Mouse (Mus musculus) liver, embryonic 15.5 days (tissue): Measurements from ENCODE around the gene Slc8b1. TPM values are rescaled to one million over a fixed set of nuclear protein-coding genes. Genes with fewer than 3 reads are reported as not detected.
A peak's percentile ranks its signal among the peaks of the same experiment; 100 is the strongest.
"Not testable (repeated sequence)": the region's sequence is repeated elsewhere in the genome, so short reads cannot be mapped to it uniquely, and the experiment has no call there.

Experiments
- ATAC-seq: fragments of 200-750 bp; cut with Nextera tagmentation; 2 replicates; pipeline ENCODE4 v1.8.0; 2017; ENCODE audit warnings: moderate number of reproducible peaks, mild to moderate bottlenecking, moderate library complexity; ENCODE audit not compliant: insufficient read depth
- H3K27ac ChIP-seq: fragments of 300-500 bp; sonication (generic); replicated peaks from 2 replicates; pipeline ENCODE4 v1.5.1; 2015; ENCODE audit warnings: mild to moderate bottlenecking, inconsistent platforms
- H3K27me3 ChIP-seq: fragments of 300-500 bp; sonication (generic); 2 replicates; pipeline ENCODE4 v1.6.1; 2015; ENCODE audit warnings: mild to moderate bottlenecking, inconsistent platforms
- H3K36me3 ChIP-seq: fragments of 300-500 bp; sonication (generic); replicated peaks from 2 replicates; pipeline ENCODE4 v1.6.1; 2015; ENCODE audit warnings: moderate library complexity, mild to moderate bottlenecking, inconsistent platforms
- H3K4me1 ChIP-seq: fragments of 300-500 bp; sonication (generic); replicated peaks from 2 replicates; pipeline ENCODE4 v1.6.1; 2015; ENCODE audit warnings: inconsistent platforms
- H3K4me2 ChIP-seq: fragments of 300-500 bp; sonication (generic); 2 replicates; pipeline ENCODE4 v1.6.1; 2015; ENCODE audit warnings: moderate library complexity, mild to moderate bottlenecking, inconsistent platforms
- H3K4me3 ChIP-seq: fragments of 300-500 bp; sonication (generic); replicated peaks from 2 replicates; pipeline ENCODE4 v1.5.1; 2015; ENCODE audit warnings: mild to moderate bottlenecking, inconsistent platforms
- H3K9ac ChIP-seq: fragments of 300-500 bp; sonication (generic); 2 replicates; pipeline ENCODE4 v1.6.1; 2015; ENCODE audit warnings: moderate library complexity, mild to moderate bottlenecking, inconsistent platforms
- H3K9me3 ChIP-seq: fragments of 300-500 bp; sonication (generic); replicated peaks from 2 replicates; pipeline ENCODE4 v1.6.1; 2016; ENCODE audit warnings: inconsistent platforms
- WGBS: fragments of 180-500 bp; shearing (Covaris S2); methylation state at CpG from one replicate; pipeline ENCODE4 v1.1.7; 2015; ENCODE audit warnings: mixed read lengths; ENCODE audit not compliant: insufficient replicate concordance; 5-methylcytosine and 5-hydroxymethylcytosine counted together
- polyA plus RNA-seq: library from polyadenylated mRNA; unstranded; fragments of >200 nt; fragmentation: Nextera tagmentation; extraction: Ambion mirVana; gene quantifications from 2 replicates; pipeline ENCODE4 v1.2.1, GENCODE M21; 2015

The Slc8b1 gene
- polyA plus RNA-seq, 1 experiment from 2014 or later = 7.4 TPM

DNA sequence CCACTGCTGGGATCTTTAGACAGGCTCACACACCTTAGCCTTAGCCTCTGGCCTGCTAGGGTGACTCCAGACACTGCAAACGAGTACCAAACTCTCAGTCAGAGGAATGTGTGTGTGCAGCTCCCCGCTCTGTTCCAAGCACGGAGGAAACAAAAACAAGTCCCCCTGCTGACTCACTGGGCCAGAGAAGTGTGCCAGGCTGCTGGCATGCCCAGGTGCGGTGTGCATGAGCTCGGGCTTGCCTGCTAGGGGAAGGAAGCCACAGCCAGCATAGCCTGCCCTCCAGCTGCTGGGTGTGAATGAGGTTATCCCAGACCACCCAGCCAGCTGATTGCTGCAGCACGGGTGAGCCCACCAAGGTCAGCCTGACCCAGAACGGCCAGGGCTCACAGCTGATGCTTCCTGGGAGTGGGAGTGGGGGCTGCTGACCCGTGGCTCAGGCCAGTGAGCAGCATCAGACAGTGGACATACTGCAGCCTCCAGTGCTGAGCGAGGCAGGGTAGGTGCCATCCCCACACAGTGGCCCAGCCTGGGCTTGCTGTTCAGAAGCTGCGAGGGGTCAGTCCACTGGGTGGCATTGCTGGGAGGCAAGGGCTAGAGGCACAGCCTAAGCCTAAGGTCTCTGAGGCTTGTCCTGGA lies 15.8 kb upstream of the Slc8b1 start:
- 64% methylated on average over 10 of the region's 10 CpGs for WGBS
- H3K27ac ChIP-seq = no peak overlapping the region
- no peak overlapping the region for H3K9ac ChIP-seq
- H3K9me3 ChIP-seq = no peaks in the 10 kb centered on the region
- no peaks in the 10 kb centered on the region for H3K27me3 ChIP-seq
- no peak overlapping the region for H3K4me2 ChIP-seq
- no peak overlapping the region for H3K4me3 ChIP-seq
- H3K36me3 ChIP-seq = 0 out of 2 replicates have a peak, but pooled peaks cover 8% of the 10 kb centered on the region
- no peak for ATAC-seq
- H3K4me1 ChIP-seq = no peaks in the 10 kb centered on the region

DNA sequence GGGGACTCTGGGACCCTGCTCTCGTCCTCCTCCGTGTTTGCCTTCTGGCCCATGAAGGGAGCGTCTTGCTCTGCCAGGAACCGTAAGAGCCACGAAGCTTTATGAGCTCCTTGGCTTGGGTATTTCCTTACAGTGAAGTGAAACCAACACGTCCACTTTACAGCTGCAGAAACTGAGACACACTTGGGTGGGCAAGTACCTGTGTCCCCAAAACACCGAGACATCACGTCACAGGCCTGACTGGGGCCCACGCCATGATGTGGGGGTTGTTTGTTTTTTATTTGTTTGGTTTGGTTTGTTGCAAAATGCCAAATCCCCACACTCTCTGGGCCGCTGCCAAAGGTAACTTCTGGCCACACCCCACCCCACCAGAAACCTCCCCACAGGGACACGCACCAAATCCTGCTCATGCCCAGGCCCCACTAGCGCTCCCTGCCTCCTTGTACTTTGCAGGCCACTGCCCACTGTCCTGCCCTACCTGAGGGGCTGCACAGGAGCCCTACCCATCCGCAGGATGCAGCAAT lies 15.2 kb upstream of the Slc8b1 start:
- no peaks in the 10 kb centered on the region for H3K4me1 ChIP-seq
- no peak for ATAC-seq
- H3K9me3 ChIP-seq = no peaks in the 10 kb centered on the region
- H3K36me3 ChIP-seq = 0 out of 2 replicates have a peak, but pooled peaks cover 8% of the 10 kb centered on the region
- no peak overlapping the region for H3K4me2 ChIP-seq
- no peak overlapping the region for H3K4me3 ChIP-seq
- 75% methylated on average over 13 of the region's 13 CpGs for WGBS
- no peaks in the 10 kb centered on the region for H3K27me3 ChIP-seq
- H3K27ac ChIP-seq = no peak overlapping the region
- no peak overlapping the region for H3K9ac ChIP-seq

DNA sequence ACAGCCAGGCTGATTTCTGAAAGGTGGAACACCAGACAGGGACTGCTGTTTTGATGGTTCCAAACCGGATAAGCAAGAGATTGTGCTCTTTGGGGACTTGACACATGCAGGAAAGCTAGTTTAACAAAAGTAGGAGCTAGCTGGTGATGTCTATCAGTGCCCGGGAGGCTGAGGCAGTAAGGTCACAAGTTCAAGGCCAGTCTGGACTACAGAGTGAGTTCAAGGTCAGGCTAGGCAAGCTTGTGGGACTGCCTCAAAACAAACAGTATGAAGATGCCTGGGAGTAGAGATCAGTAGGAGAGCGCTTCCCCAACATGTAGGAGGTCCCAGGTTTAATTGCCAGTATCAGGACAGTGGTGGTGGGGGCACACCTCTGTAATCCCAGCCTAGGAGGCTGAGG lies 13.9 kb upstream of the Slc8b1 start:
- no peak for ATAC-seq
- no peak overlapping the region for H3K4me2 ChIP-seq
- no peak overlapping the region for H3K27ac ChIP-seq
- 0 out of 2 replicates have a peak, but pooled peaks cover 8% of the 10 kb centered on the region for H3K36me3 ChIP-seq
- no peaks in the 10 kb centered on the region for H3K9me3 ChIP-seq
- H3K9ac ChIP-seq = no peak overlapping the region
- H3K4me3 ChIP-seq = no peak overlapping the region
- H3K27me3 ChIP-seq = no peaks in the 10 kb centered on the region
- H3K4me1 ChIP-seq = peaks cover 4% of the 10 kb centered on the region
- 65% methylated on average over 3 of the region's 3 CpGs for WGBS

DNA sequence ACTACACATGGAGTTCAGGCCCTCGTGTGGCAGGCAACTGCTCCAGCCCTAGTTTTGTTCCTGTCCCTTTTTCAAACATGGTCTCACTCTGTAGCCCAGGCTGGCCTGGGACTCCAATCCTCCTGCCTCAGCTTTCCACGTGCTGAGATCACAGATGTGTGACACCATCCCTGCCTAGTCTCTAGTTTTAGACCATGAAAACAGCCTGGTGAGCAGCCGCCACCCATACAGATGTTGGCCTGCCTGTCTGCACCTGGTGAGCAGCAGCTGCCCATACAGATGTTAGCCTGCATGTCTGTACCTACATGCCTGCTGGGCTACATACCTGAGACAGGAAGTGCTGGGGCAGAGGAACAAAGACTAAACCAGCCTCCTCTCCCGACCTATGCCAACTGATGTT lies 11.8 kb upstream of the Slc8b1 start:
- H3K4me1 ChIP-seq = peaks cover 19% of the 10 kb centered on the region
- H3K9me3 ChIP-seq = no peaks in the 10 kb centered on the region
- H3K27me3 ChIP-seq = no peaks in the 10 kb centered on the region
- 60% methylated on average over 4 of the region's 4 CpGs for WGBS
- no peak overlapping the region for H3K9ac ChIP-seq
- no peak overlapping the region for H3K27ac ChIP-seq
- no peak overlapping the region for H3K4me2 ChIP-seq
- no peak overlapping the region for H3K4me3 ChIP-seq
- H3K36me3 ChIP-seq = no peaks in the 10 kb centered on the region
- ATAC-seq = no peak

DNA sequence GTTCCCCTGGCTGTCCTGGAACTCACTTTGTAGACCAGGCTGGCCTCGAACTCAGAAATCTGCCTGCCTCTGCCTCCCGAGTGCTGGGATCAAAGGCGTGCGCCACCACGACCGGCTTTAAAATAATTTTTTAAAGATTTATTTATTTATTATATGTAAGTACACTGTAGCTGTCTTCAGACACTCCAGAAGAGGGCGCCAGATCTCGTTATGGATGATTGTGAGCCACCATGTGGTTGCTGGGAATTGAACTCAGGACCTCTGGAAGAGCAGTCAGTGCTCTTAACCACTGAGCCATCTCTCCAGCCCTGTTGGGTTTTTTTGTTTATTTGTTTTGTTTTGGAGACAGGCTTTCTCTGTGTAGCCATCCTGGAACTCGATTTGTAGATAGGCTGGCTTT lies 10.4 kb upstream of the Slc8b1 start:
- WGBS = 75% methylated on average over 9 of the region's 9 CpGs
- H3K4me3 ChIP-seq, ATAC-seq, H3K9ac ChIP-seq, H3K36me3 ChIP-seq, H3K27me3 ChIP-seq, H3K27ac ChIP-seq, H3K9me3 ChIP-seq, H3K4me2 ChIP-seq: not testable (repeated sequence)
- peaks cover 24% of the 10 kb centered on the region for H3K4me1 ChIP-seq

DNA sequence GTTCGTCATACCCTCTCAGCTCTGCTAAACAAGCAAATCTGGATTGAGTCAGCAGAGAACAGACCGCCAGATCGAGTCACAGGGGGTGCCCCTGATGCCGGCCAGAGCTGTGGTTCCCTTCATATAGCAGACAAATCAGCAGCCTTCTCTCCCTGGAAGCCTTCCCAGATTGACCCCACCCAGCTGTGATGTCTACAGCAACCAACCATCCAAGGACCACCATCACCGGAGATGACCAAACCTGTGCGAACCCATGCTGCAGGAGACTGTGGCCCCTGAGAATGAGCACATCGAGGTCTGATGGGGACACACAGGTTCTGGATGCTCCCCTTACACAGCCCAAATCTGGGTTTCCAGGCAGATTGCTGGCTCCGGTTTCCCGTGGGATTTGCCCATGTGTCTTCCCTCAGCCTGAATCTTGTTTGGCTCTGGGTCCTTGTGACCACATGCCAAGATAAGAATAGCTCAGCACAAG lies 8.8 kb upstream of the Slc8b1 start:
- H3K4me1 ChIP-seq = peaks cover 25% of the 10 kb centered on the region
- peak overlapping the region; percentile 97 for H3K4me2 ChIP-seq
- 57% methylated on average over 9 of the region's 9 CpGs for WGBS
- H3K9ac ChIP-seq = peak overlapping the region; percentile 74; the same call in 1 of the 2 replicates
- ATAC-seq = no peak
- H3K27ac ChIP-seq = no peak overlapping the region
- peak overlapping the region; percentile 75 for H3K4me3 ChIP-seq
- H3K36me3 ChIP-seq = no peaks in the 10 kb centered on the region
- H3K9me3 ChIP-seq = no peaks in the 10 kb centered on the region
- no peaks in the 10 kb centered on the region for H3K27me3 ChIP-seq

DNA sequence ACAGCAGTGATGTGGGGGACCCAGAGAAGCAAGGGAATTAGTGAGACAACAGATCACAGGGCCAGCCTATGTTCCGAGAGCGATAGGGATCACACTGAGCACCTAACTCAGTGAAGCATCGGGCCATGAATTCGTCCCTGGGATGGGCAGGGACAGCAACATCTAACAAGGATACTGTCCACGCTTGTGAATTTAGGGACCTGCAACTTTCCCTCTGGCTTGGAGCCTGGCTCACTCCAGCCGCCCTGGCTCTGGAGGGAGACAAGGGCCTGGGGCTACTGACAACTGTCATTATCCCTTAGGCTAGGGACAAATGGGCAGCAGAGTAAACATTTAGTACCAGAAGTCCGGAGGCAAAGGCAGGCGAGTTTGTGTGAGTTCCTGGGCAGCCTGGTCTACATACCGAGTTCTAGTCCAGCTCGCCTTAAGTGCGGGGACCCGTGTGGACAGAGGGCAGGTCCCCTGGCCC lies 8.3 kb upstream of the Slc8b1 start:
- Histone ChIP-seq H3K4me1 (peaks cover 25% of the 10 kb centered on the region), H3K9me3 (no peaks in the 10 kb centered on the region), H3K27ac (no peak overlapping the region), H3K9ac (peak overlapping the region; percentile 74), H3K36me3 (no peaks in the 10 kb centered on the region), H3K4me2 (peak overlapping the region; percentile 97), H3K4me3 (peak overlapping the region; percentile 75), H3K27me3 (no peaks in the 10 kb centered on the region)
- 9% methylated on average over 12 of the region's 12 CpGs for WGBS
- no peak for ATAC-seq

DNA sequence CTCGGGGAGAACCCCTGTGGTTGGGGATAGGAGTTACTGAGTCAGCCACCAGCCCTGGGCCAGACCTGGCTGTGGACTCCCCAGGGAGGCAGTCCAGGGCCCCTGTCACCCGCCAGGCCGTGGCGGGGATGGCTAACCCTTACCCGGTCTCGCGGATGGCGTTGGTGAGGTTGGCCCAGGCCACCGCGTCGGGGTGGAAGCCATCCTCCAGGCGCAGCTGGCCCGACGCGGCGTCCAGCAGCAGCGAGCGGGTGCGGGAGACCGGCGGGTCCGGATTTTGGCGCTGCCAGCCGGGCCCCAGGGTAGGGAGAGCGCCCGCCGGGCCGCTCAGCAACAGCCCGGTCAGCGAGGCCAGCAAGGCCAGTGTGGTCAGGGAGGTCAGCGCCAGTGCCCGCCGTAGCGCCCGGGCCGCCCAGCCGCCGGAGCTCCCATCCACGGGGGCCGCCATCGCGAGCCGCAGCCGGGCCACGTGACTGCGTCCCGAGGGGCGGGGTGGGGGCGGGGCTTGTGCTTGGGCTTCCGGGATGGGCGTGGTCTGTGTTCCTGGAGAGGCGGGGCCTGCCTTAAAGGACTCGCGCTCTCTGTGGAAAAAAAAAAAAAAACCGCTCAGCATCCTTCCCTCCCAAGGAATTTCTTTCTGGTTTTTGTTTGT lies 7.7 kb upstream of the Slc8b1 start, which contains the start of gene Plbd2:
Gene Plbd2 (minus strand): TSS at position 482 of the 652 bp plus-strand sequence.
- ATAC-seq = peak; percentile 56
- H3K4me3 ChIP-seq = peak within 1 kb of the TSS; percentile 75
- 0% methylated on average over 55 of the region's 55 CpGs for WGBS
- H3K4me2 ChIP-seq = peak within 1 kb of the TSS; percentile 97
- peaks cover 25% of the 10 kb centered on the region for H3K4me1 ChIP-seq
- H3K36me3 ChIP-seq = no peaks in the 10 kb centered on the region
- no peaks in the 10 kb centered on the region for H3K27me3 ChIP-seq
- peak within 1 kb of the TSS; percentile 74 for H3K9ac ChIP-seq
- no peak within 1 kb of the TSS for H3K27ac ChIP-seq
- H3K9me3 ChIP-seq = no peaks in the 10 kb centered on the region

DNA sequence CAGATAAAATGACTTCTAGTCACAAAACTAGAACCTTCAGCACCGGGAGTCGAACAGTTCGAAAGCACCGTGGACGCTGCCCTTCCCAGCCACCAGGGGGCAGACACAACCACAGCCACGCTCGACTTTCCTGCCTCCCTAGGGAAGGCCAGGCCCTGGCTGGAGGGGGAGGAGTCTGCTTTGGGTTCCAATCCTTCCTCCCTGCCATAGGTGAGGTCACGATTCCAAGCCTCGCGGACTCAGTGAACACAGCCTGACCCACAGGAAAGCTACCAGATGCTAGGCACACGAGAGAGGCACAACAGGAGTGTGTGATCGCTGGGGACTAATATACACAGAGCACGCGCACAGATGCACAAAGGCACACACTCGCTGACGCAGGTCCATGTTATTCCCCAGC lies 5.6 kb upstream of the Slc8b1 start:
- H3K4me2 ChIP-seq = peak overlapping the region; percentile 46
- no peaks in the 10 kb centered on the region for H3K36me3 ChIP-seq
- no peak overlapping the region for H3K4me3 ChIP-seq
- H3K9ac ChIP-seq = no peak overlapping the region
- H3K27me3 ChIP-seq = no peaks in the 10 kb centered on the region
- peak; percentile 17; the same call in 1 of the 2 replicates for ATAC-seq
- H3K27ac ChIP-seq = no peak overlapping the region
- no peaks in the 10 kb centered on the region for H3K9me3 ChIP-seq
- WGBS = 18% methylated on average over 16 of the region's 16 CpGs
- peaks cover 25% of the 10 kb centered on the region for H3K4me1 ChIP-seq

DNA sequence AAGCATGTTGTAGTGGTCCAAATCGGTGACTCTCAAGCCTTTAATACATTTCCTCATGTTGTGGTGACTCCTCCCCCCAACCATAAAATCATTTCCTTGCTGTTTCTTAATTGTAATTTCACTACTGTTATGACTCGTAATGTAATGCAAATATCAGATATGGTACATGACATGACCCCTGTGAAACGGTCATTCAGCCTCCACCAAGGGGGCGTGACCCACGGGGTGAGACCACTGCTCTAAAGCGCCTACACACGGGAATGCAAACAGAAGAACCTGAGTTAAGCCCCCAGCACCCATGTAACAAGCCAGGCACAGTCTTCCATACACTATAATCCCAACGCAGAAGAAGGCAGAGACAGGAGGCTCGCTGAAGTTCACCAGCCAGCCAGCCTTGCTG lies 5.2 kb upstream of the Slc8b1 start:
- Histone ChIP-seq H3K4me1 (peaks cover 29% of the 10 kb centered on the region), H3K4me2 (peak overlapping the region; percentile 46), H3K9ac (no peak overlapping the region), H3K4me3 (no peak overlapping the region), H3K27me3 (no peaks in the 10 kb centered on the region), H3K36me3 (no peaks in the 10 kb centered on the region), H3K27ac (no peak overlapping the region), H3K9me3 (no peaks in the 10 kb centered on the region)
- 55% methylated on average over 9 of the region's 9 CpGs for WGBS
- no peak for ATAC-seq

DNA sequence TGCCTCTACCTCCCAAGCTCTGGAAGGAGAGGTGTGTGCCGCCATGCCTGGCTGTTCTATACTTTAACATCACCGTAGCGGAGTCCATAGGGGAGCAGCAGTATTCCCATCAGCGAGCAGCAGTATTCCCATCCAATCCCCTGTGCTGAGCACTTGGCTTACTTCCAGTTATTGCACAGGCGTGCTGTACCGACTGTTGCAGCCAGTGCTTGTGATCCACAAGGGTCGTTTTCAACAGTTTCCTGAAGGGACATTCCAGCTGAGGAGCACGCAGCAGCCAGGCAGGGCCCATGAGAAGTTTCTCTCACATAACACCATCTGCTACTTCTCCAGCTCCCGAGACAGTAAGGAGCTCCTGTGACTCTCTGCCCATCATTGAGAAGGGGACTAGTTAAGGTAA lies 4.5 kb upstream of the Slc8b1 start:
- Histone ChIP-seq H3K36me3 (no peaks in the 10 kb centered on the region), H3K27me3 (0 out of 2 replicates have a peak, but pooled peaks cover 2% of the 10 kb centered on the region), H3K9me3 (no peaks in the 10 kb centered on the region), H3K9ac (no peak overlapping the region), H3K4me2 (no peak overlapping the region), H3K27ac (no peak overlapping the region), H3K4me3 (no peak overlapping the region), H3K4me1 (peaks cover 36% of the 10 kb centered on the region)
- 58% methylated on average over 9 of the region's 9 CpGs for WGBS
- ATAC-seq = no peak
